Comparison of ENCODE assay signal across 7 mouse cellular contexts in the genomic region with DNA sequence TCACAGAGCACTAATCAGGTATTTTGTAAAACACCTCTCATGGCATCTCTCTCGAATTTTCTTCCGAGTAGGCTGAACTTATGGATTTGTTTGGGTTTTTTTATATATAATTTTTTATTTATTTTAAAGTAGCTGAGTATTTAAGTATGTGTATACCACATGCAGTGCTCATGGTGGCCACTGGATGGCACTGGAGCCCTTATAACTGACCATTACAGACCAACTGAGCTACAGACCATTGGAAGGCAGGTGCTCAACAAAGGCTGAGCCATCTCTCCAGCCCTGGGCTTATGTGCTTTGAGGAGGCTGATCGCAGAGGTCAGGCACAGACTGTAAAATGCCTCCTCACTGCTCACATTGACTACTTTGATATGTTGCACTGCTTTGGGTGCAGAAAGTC. TPM values are rescaled to one million over a fixed set of nuclear protein-coding genes. Genes with fewer than 3 reads are reported as not detected.
A peak's percentile ranks its signal among the peaks of the same experiment; 100 is the strongest.
DNase-seq lines count a peak whose midpoint lies in the region; ATAC-seq and TF ChIP-seq lines count a peak whose summit lies in the region.

No protein-coding gene starts in this region.

- WGBS in lung, embryonic 14.5 days: 51% methylated on average over 3 of the region's 3 CpGs

- TF ChIP-seq CTCF in lung, embryonic 14.5 days (IDR thresholded peaks at IDR 0.05; ENCODE audit: low read depth): peak; percentile 77

- no peak overlapping the region for H3K4me2 ChIP-seq in lung, embryonic 14.5 days

- intact Hi-C loops in gastrocnemius, postnatal 36 days (cut with DNase I): loop anchor here (5.0 kb wide), 2 partner anchors 129 to 189 kb away; a partner anchor contains a TSS

- H3K27me3 ChIP-seq in lung, embryonic 14.5 days (ENCODE audit: insufficient read depth, low read length): no peaks in the 10 kb centered on the region

- H3K36me3 ChIP-seq in lung, embryonic 14.5 days (ENCODE audit: insufficient read depth): no peaks in the 10 kb centered on the region

- no peak overlapping the region for H3K9ac ChIP-seq in lung, embryonic 14.5 days

- DNase-seq in Muller cell, postnatal 12 days (ENCODE audit: inconsistent ontology term): peak; percentile 40
- peak; percentile 41 for DNase-seq in cerebellum, adult 9-11 months
- DNase-seq in gastrocnemius, postnatal 36 days: peak; percentile 53 to 72
- peak; percentile 83 to 92 for DNase-seq in kidney, postnatal 36 days
- DNase-seq in lung, embryonic 14.5 days: peak; percentile 87
- peak; percentile 74 for DNase-seq in right cerebral cortex, postnatal 14 days

- peak; percentile 67 for ATAC-seq in CD4-positive, CD25-positive, alpha-beta regulatory T cell, adult 4 months
- ATAC-seq in lung, embryonic 14.5 days (ENCODE audit: insufficient read depth): no peak; the same call in 1 of the 2 replicates

- H3K9me3 ChIP-seq in lung, embryonic 14.5 days (ENCODE audit: low read depth, low read length): no peaks in the 10 kb centered on the region

- no peaks in the 10 kb centered on the region for H3K4me1 ChIP-seq in lung, embryonic 14.5 days (ENCODE audit: insufficient read depth)

- no peak overlapping the region for H3K4me3 ChIP-seq in lung, embryonic 14.5 days (ENCODE audit: low read depth, low read length)

- no peak overlapping the region for H3K27ac ChIP-seq in lung, embryonic 14.5 days (ENCODE audit: low read depth)

RNA-seq across cellular contexts. Expression of a gene that starts 22.8 kb away (rescaled TPM):
- 10 to 100 TPM; 59.3 to 94.3 TPM for polyA plus RNA-seq in CD4-positive, CD25-positive, alpha-beta regulatory T cell, adult 4 months (2017; shearing (Covaris generic))
- total RNA-seq in gastrocnemius, postnatal 36 days (2021): 100 to 1,000 TPM; 115 to 125 TPM
- polyA plus RNA-seq in lung, embryonic 14.5 days (2014; fragmentation: Nextera tagmentation; extraction: Ambion mirVana): 0.33 and 0.95 TPM in 2 replicates

Comparison
In these comparisons a context has a peak if more than half of its experiments do, and no peak if none do; other contexts are left out.
1. RNA of a gene that starts 22.8 kb away (polyA plus RNA-seq): 59.3 to 94.3 TPM in CD4-positive, CD25-positive, alpha-beta regulatory T cell, adult 4 months; 0.33 to 0.95 TPM in lung, embryonic 14.5 days; every median in the first group is over 10 times any median in the second.
2. Peak in every context shown above with its lines, with median percentiles within 50 percentile points of each other: DNase-seq.